7 mouse cellular contexts compared by ENCODE assay signal in genomic region chr5:113975538-113976215, GRCm38 (mm10). TPM values are rescaled to one million over a fixed set of nuclear protein-coding genes. Genes with fewer than 3 reads are reported as not detected.
DNase-seq lines count a peak whose midpoint lies in the region; ATAC-seq and TF ChIP-seq lines count a peak whose summit lies in the region.

No protein-coding gene starts in this region.

- H3K9me3 ChIP-seq in lung, embryonic 16.5 days (ENCODE audit: control insufficient read depth, low read length): no peaks in the 10 kb centered on the region

- H3K27ac ChIP-seq in spleen, adult 2 months (ENCODE audit: insufficient read depth, low read length): peak overlapping the region; percentile 22; the same call in 1 of the 2 replicates
- H3K27ac ChIP-seq in embryonic fibroblast, embryonic 13.5 days (ENCODE audit: insufficient read depth, low read length): peak overlapping the region; percentile 36; the same call in 1 of the 2 replicates
- H3K27ac ChIP-seq in lung, embryonic 16.5 days (ENCODE audit: low read length): peak overlapping the region; percentile 94

- TF ChIP-seq POLR2A in spleen, adult 2 months (IDR thresholded peaks at IDR 0.05; ENCODE audit: low read depth, low read length): no peak
- TF ChIP-seq POLR2A in embryonic fibroblast, embryonic 13.5 days (IDR thresholded peaks at IDR 0.05; ENCODE audit: low read depth, low read length): no peak

- no peak overlapping the region for H3K4me3 ChIP-seq in spleen, adult 2 months (ENCODE audit: extremely low read depth, insufficient read depth, insufficient read length)
- no peak overlapping the region for H3K4me3 ChIP-seq in embryonic fibroblast, embryonic 13.5 days (ENCODE audit: insufficient read depth, low read length)
- no peak overlapping the region for H3K4me3 ChIP-seq in lung, embryonic 16.5 days (ENCODE audit: low read length)

- intact Hi-C loops in heart, postnatal 25 days (cut with DNase I): loop anchor here (2.0 kb wide), 1 partner anchor 15 kb away; no protein-coding TSS in a partner anchor

- no peak overlapping the region; the same call in 1 of the 2 replicates for H3K4me2 ChIP-seq in lung, embryonic 16.5 days (ENCODE audit: low read depth, low read length)

- H3K36me3 ChIP-seq in spleen, adult 2 months (ENCODE audit: control insufficient read depth, insufficient read depth, low read length): peaks cover 8% of the 10 kb centered on the region
- H3K36me3 ChIP-seq in lung, embryonic 16.5 days (ENCODE audit: control insufficient read depth, insufficient read depth, low read length): no peaks in the 10 kb centered on the region; the same call in 1 of the 2 replicates

- no peaks in the 10 kb centered on the region for H3K27me3 ChIP-seq in spleen, adult 2 months (ENCODE audit: control insufficient read depth, insufficient read depth, low read length)
- H3K27me3 ChIP-seq in lung, embryonic 16.5 days (ENCODE audit: control insufficient read depth, insufficient read depth, low read depth, low read length): no peaks in the 10 kb centered on the region

- no peaks in the 10 kb centered on the region; the same call in 1 of the 2 replicates for H3K4me1 ChIP-seq in spleen, adult 2 months (ENCODE audit: control insufficient read depth, insufficient read depth, insufficient read length)
- peaks cover 32% of the 10 kb centered on the region for H3K4me1 ChIP-seq in embryonic fibroblast, embryonic 13.5 days (ENCODE audit: control insufficient read depth, insufficient read depth, low read length)
- peaks cover 59% of the 10 kb centered on the region for H3K4me1 ChIP-seq in lung, embryonic 16.5 days (replicated peaks; ENCODE audit: control insufficient read depth, insufficient read depth, low read length)

- ATAC-seq in lung, embryonic 16.5 days (ENCODE audit: low read depth): peak; percentile 62

- no peak for DNase-seq in spleen, adult 2 months (ENCODE audit: low read depth in 1 of 2, low spot score in 2 of 2)
- no peak for DNase-seq in spleen, adult 12 weeks (ENCODE audit: low spot score)
- DNase-seq in heart, postnatal 25 days (ENCODE audit: low spot score): peak; percentile 69
- DNase-seq in right cerebral cortex, postnatal 4 days: no peak
- no peak for DNase-seq in frontal cortex, postnatal 10 days (ENCODE audit: low spot score in 2 of 2)

- no peak for TF ChIP-seq CTCF in spleen, adult 2 months (IDR thresholded peaks at IDR 0.05; ENCODE audit: extremely low read depth, insufficient read depth, insufficient read length, insufficient replicate concordance)
- TF ChIP-seq CTCF in embryonic fibroblast, embryonic 13.5 days (IDR thresholded peaks at IDR 0.05; ENCODE audit: borderline replicate concordance, insufficient read depth, low read length): no peak

- no peak overlapping the region for H3K9ac ChIP-seq in lung, embryonic 16.5 days (ENCODE audit: low read length)

- 78% methylated on average over 9 of the region's 9 CpGs for WGBS in spleen, adult 2 months
- WGBS in lung, embryonic 16.5 days: 31% methylated on average over 9 of the region's 9 CpGs

RNA-seq across cellular contexts. Expression of gene Ssh1, which starts 18.0 kb away (rescaled TPM):
- polyA plus RNA-seq in spleen, adult 2 months (2012; rRNA removed): 16.4 and 18.9 TPM in 2 replicates
- polyA plus RNA-seq in embryonic fibroblast, embryonic 13.5 days (2011; ENCODE audit: insufficient read length, low read depth, missing spikeins): 21.0 and 22.9 TPM in 2 replicates
- 10 to 100 TPM; 13.4 to 16.9 TPM for total RNA-seq in heart, postnatal 25 days (2021)
- 13.2 and 15.1 TPM in 2 replicates for polyA plus RNA-seq in lung, embryonic 16.5 days (2015; fragmentation: Nextera tagmentation; extraction: Ambion mirVana)

RNA-seq across cellular contexts. Expression of gene Dao, which starts 27.8 kb away (rescaled TPM):
- polyA plus RNA-seq in spleen, adult 2 months (2012; rRNA removed): 0.12 and 0.26 TPM in 2 replicates
- not detected in 2 replicates for polyA plus RNA-seq in embryonic fibroblast, embryonic 13.5 days (2011; ENCODE audit: insufficient read length, low read depth, missing spikeins)
- not detected for total RNA-seq in heart, postnatal 25 days (2021)
- polyA plus RNA-seq in lung, embryonic 16.5 days (2015; fragmentation: Nextera tagmentation; extraction: Ambion mirVana): not detected in 2 replicates

Comparison
In these comparisons a context has a peak if more than half of its experiments do, and no peak if none do; other contexts are left out.
1. H3K27ac ChIP-seq: peak in every context shown above with its lines; median percentile 94 in lung, embryonic 16.5 days; 36 in embryonic fibroblast, embryonic 13.5 days; 22 in spleen, adult 2 months.